Mouse (Mus musculus): Measurements from ENCODE around the gene Pgp. TPM values are rescaled to one million over a fixed set of nuclear protein-coding genes. Genes with fewer than 3 reads are reported as not detected.
"Not testable (repeated sequence)": the region's sequence is repeated elsewhere in the genome, so short reads cannot be mapped to it uniquely, and the experiment has no call there.

Gene Pgp
- 10 to 100 TPM; 70.6 to 74.9 TPM for total RNA-seq (2021)
- long read RNA-seq, experiment 1, transcript Pgp-201 (2 exons, 2,627 nt) = major isoform, 260 of 391 reads
- long read RNA-seq, experiment 1, transcript Pgp-202 (1 exons, 2,428 nt) = minor isoform, 128 of 391 reads
- long read RNA-seq, experiment 1, partial matches to known transcripts = 0 of 391 reads
- long read RNA-seq, experiment 1, other reads (novel, unspliced or antisense) = 3 of 391 reads
- long read RNA-seq, experiment 2, transcript Pgp-202 (1 exons, 2,428 nt) = minor isoform, 90 of 304 reads
- long read RNA-seq, experiment 2, transcript Pgp-201 (2 exons, 2,627 nt) = major isoform, 212 of 304 reads
- long read RNA-seq, experiment 2, partial matches to known transcripts = 0 of 304 reads
- long read RNA-seq, experiment 2, other reads (novel, unspliced or antisense) = 2 of 304 reads

- intact Hi-C loops (cut with DNase I) = no loop called here
Measured at GRCm38 (mm10) chr17:24469910-24470602, at the start of gene Pgp, which contains the start of gene E4f1. Pgp (plus strand) TSS chr17:24470392. E4f1 (minus strand) TSS chr17:24470313.

DNA sequence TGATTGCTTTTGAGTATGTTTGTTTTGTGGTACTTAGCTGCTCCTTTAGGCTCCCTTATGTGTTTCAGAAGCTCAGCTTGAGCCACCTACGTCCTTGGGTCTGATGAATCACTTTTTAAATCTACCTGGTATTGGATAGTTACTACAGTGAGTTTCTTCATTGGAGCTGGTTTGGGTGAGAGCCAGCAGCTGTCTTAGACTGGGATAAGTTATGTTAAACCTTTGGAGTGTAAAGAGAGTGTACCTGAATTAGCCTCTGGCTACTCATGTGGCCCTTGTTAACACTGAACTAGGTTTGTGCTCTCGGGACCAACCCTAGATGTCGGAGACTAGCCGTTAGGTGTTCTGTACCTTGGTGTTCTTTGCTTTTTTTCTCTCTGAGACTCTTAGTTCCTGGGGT lies 47.1 kb upstream of the Pgp start:
- intact Hi-C loops (cut with DNase I) = no loop called here
- DNase-seq (ENCODE audit: low spot score in 2 of 2) = no peak

More at GRCm38 (mm10) chr17:24469910-24470602, at the start of gene Pgp, which contains the start of gene E4f1:
- DNase-seq (ENCODE audit: low spot score in 2 of 2) = peak; percentile 99 to 100

DNA sequence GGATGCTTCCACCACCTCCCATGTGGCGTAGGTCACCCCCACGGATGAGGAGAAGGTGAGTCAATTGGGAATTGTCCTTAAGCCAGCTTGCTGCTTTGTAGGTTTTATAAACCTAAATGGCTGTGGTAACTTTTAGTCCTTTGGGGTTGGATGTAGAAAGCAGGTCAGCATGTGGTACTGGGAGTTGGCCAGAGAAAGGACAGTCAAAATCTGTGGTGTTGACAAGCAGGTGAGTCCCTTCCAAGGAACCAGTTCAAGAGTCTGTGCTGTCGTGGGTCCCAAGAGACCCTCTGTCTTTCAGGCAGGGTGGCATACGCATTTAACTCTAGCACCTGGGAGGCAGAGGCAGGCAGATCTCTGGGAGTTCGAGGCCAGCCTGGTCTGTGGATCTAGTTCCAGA lies 45.7 kb upstream of the Pgp start:
- DNase-seq (ENCODE audit: low spot score in 2 of 2) = no peak
- intact Hi-C loops (cut with DNase I) = no loop called here

- intact Hi-C loops (cut with DNase I); DNase-seq (ENCODE audit: low spot score in 2 of 2): not testable (repeated sequence)
Measured at GRCm38 (mm10) chr17:24425326-24425725, 44.9 kb upstream of the Pgp start.

DNA sequence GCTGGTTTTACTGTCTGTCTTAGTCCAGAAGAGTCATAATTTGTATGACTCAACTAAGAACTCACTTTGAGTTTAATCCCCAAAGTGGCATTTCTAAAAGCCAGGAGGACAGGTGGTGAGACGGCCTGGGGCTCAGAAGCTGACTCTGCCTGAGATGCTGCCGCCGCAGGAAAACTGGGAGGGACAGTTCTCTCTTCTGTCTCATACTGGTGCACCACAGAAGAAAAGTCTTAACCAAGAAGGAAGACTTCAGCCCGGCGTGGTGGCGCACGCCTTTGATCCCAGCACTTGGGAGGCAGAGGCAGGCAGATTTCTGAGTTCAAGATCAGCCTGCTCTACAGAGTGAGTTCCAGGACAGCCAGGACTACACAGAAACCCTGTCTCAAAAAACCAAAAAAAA lies 44.3 kb upstream of the Pgp start:
- DNase-seq (ENCODE audit: low spot score in 2 of 2) = no peak
- intact Hi-C loops (cut with DNase I) = no loop called here

DNA sequence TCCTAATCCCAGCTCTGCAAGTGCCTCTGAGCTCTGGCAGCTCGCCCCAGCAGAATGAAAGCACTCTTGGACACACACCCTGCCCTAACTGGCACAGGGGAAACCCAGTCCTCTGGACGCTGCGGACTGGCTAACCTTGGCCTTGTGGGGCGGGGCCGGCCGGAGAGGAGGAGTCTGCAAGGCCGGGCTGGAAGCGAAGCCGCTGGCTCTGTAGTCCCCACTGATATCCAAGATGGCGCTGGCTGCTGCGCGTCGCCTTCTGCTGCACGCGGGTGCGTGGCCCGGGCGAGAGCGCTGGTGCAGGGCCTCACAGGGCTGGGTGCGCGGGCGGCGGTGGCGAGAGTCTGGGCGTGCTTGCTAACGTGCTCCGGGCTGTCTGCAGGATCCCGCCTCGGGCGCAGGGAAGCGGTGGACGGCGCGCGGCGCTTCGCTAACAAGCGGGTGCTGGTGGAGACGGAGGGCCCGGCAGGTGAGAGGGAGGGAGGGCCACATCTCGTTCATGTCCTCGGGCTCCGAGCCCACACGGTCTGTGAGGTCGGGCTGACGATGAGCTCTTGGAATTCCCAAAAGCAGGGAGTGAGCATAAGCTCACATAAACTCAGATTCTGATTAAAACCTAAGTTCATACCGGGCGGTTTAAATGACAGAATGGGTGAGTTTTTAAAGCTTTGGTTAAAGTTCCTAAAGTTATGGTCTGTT lies 43.6 kb upstream of the Pgp start, which contains the start of gene Eci1:
TSS of gene Eci1 (plus strand) at position 171 of the 699 bp plus-strand sequence.
- intact Hi-C loops (cut with DNase I) = no loop called here

GRCm38 (mm10) chr17:24427170-24427557 lies 43.0 kb upstream of the Pgp start:
- intact Hi-C loops (cut with DNase I) = no loop called here
- DNase-seq (ENCODE audit: low spot score in 2 of 2) = no peak

More for the DNA sequence above, 43.6 kb upstream of the Pgp start, which contains the start of gene Eci1:
- peak; percentile 86 to 90 for DNase-seq (ENCODE audit: low spot score in 2 of 2)

DNA sequence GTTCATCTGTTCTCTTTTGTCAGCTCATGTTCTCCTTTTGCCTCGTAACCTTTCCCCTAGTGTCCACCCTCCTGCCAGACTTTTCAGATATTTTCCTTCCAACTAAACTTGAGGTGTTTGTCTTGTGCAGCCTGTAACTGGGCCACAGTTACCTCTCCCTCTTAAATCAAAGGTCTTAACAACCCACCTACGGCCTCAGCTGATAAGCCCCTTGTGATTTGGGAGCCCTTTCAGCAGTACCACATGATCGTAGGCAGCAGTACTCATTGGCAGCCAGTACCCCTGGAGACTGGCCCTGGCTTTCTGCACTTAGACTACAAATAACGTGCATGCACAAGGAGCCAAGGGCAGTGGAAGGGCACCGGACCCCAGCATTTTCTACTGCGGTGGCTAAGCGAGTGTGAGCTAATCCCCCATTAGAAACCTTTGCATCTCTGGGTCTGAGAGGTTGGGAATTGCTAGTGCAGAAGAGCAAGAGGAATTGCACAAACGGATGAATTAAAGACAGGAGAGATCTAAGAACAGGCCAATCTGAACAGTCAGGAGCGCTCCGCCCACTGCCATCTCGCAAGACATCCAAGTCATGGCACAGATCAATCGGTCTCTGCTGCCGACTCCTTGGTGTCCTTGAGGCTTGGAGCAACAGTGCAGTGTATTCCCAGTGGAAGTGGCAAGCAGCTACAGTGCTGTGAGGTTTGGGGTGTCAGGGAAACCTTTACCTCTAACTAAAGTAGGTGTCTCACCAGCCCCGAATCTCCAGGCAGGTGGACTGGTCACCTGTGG lies 40.8 kb upstream of the Pgp start:
- DNase-seq (ENCODE audit: low spot score in 2 of 2) = no peak
- intact Hi-C loops (cut with DNase I) = no loop called here

GRCm38 (mm10) chr17:24437016-24437415 lies 33.2 kb upstream of the Pgp start:
- intact Hi-C loops (cut with DNase I) = no loop called here
- peak; percentile 54 to 62 for DNase-seq (ENCODE audit: low spot score in 2 of 2)

DNA sequence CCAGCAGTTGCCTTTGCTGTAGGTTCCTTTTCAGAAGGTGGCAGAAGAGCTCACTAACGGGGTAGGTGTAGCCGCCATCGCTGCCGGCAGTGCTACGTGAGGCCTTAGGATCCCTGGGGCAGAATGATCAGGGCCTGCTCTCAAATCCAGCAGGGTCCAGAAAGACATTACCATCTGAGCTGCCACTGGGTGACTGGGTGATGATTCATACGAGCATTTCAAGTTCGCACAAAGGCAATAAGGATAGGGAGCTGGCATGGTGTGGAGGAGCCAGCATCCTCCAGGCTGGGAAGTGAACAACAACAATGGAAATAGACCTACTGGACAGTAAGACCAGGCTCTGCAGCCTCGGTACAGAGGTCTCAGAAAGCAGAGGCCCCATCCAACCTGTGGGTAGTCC lies 29.8 kb upstream of the Pgp start:
- no peak for DNase-seq (ENCODE audit: low spot score in 2 of 2)

DNA sequence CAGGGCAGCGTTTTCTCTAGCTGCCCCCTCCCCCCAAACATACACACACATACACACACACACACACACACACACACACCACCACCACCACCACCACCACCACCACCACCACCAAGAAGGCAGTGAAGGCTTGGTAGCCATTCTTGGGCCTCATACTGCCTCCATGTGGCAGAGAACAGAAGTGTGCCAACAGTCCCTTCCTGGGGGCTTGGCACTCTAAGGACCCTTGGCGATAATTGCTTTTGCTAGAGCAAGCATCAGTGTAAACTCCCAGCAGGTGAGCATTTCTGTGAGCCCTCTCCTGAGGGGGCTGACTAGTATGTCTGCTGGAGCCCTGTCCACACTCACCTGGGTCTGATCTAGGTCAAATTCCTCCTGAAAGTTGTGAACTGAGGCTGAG lies 29.0 kb upstream of the Pgp start:
- intact Hi-C loops (cut with DNase I) = no loop called here

More for the DNA sequence above, 29.8 kb upstream of the Pgp start:
- intact Hi-C loops (cut with DNase I) = no loop called here

DNA sequence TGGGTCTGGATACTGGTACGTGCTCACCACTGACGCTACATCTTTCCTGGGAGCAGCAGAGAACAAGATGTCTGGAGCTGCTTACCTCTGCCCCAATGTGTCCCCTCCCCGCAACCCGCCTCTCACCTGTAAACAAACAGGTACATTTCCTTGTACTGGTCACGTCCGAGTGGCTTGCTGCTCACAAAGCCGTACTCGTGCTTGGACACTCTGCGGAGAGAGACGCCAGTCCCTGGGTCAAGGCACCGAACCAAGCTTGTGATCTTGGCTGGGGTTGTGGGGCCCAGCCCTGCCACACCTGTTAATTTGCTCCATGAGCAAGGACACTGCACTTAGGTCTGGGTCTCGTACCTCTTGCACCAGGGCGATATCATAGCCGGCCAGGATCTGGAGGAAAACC lies 28.1 kb upstream of the Pgp start:
- DNase-seq (ENCODE audit: low spot score in 2 of 2) = no peak
- intact Hi-C loops (cut with DNase I) = no loop called here

More for the DNA sequence above, 29.0 kb upstream of the Pgp start:
- no peak for DNase-seq (ENCODE audit: low spot score in 2 of 2)

DNA sequence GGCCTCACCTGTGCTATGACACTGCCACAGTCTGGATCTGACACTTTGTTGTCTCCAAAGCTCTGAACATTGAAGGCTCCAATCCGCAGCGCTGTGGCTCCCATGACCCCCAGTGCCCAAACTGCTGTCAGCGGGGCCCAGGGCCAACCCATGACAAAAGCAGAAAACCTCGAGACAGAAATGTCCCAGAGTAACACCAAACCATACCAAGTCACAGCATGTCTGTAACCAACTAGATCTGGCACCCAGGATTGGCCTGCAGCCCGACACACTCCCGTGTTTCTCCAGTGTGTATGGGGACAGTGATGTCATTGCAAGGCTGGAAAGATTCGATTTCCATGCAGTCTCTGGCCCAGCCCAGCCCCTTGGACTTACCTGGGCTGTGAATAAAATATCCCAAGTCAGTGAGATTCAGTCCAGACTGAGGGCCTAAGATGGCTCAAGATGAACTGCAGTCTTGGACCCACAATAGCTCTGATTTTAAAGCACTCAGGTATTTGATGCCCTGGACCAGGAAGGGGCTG lies 27.5 kb upstream of the Pgp start, which contains the start of gene Dnase1l2:
TSS of gene Dnase1l2 (minus strand) at position 474 of the 524 bp plus-strand sequence.
- DNase-seq (ENCODE audit: low spot score in 2 of 2) = no peak
- intact Hi-C loops (cut with DNase I) = no loop called here

DNA sequence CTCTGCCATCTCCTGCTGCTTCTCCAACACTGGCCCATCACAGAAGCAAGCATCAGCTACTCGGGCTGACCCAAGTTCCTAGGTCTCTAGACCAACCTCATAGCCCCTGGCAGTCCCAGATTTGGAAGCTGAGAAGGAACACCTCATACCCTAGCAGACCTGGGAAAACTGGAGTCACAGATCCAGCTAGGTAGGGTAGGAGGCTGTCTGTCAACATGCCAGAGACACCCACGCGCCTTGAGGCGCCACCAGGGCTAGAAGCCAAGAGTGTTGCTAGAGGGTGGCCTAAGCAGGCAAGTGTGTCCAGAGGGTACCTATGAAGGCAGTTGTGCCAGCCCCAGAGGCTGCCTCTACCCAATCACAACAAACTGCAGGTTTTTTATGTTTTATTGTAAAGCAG lies 26.8 kb upstream of the Pgp start:
- peak in 1 of 2 experiments; percentile 51 for DNase-seq (ENCODE audit: low spot score in 2 of 2)
- intact Hi-C loops (cut with DNase I) = no loop called here

- intact Hi-C loops (cut with DNase I) = no loop called here
- no peak for DNase-seq (ENCODE audit: low spot score in 2 of 2)
Measured at GRCm38 (mm10) chr17:24446590-24446989, 23.6 kb upstream of the Pgp start.

GRCm38 (mm10) chr17:24449507-24449906 lies 20.7 kb upstream of the Pgp start:
- intact Hi-C loops (cut with DNase I) = no loop called here
- DNase-seq (ENCODE audit: low spot score in 2 of 2) = no peak

DNA sequence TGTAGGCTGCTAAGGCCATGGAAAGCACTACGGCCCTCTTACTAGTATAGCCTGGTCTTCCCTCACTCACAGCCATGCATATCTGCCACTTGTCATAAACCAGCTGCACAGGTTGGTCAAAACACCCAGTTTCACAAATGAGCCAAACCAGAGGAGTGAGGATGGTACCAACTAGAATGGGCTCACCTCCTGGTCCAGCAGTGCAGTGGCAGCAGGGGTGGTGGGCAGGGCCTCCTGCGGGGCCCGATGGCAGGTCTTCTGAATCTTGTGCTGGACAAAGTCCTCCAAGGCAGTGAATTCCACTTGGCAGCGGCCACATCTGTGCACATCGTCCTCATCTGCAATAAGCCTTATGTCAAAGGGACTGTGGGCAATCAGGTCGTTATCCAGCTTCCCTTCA lies 19.0 kb upstream of the Pgp start:
- intact Hi-C loops (cut with DNase I) = no loop called here
- no peak for DNase-seq (ENCODE audit: low spot score in 2 of 2)

DNA sequence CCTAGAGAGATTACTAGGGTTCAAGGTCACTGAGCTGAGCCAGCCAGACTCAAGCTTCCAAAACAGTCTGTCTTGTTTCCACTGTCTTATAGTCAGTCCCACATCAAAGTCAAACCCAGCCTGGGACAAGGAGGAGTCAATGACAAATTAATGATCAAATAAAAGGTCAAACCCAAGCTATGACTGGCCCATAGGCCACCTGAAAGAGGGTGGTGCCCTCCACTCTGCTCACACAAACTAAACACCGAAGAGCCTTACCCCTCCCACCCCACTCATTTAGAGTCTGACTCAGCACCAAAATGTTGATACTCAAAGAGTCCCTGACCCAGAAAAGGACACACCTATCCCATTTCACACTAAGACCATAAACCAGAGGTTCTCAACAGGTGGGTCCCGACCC lies 16.8 kb upstream of the Pgp start:
- intact Hi-C loops (cut with DNase I) = no loop called here
- DNase-seq (ENCODE audit: low spot score in 2 of 2) = no peak

- no peak for DNase-seq (ENCODE audit: low spot score in 2 of 2)
- intact Hi-C loops (cut with DNase I) = no loop called here
Measured at GRCm38 (mm10) chr17:24454218-24454755, 15.9 kb upstream of the Pgp start.

Measured in left cerebral cortex, postnatal 14 days (tissue).